ENCODE assay signal across 29 mouse cellular contexts in the genomic region with DNA sequence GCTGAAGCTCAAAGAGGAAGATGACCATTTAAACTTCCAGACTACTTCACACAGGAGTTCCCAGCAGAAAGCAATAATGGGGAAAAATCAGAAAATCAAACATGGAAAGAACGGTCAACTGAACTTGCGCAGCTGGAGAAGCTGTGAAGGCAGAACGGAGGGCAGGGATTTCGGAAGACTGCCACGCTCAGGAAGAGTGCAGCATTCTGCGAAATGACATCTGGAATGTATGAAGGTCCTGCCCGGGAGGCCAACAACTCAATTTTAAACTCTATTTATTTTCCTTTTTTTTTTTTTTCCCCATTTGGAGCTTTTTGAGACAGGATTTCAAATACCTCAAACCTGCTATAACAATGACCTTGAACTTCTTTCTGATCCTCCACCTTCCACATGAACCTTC.
"Had no signal": no experiment of that assay in that cellular context is flagged by ENCODE, and none has a peak within 500 bp of the region (broad histone marks: within the 10 kb centered on the region; RNA-seq: fewer than 3 reads in every experiment).

No protein-coding gene starts in this region.

- DNase-seq: cerebellum, adult 2 months; cerebellum, adult 8-10 months; cerebellum, adult 9-10 months; cerebellum, adult 9-11 months; cerebellum, postnatal 10 days; cerebellum, postnatal 14 days; cerebellum, postnatal 25 days; cerebellum, postnatal 36 days; embryo, embryonic 11 days; forebrain, postnatal 0 days; gastrocnemius, adult 2 months; gastrocnemius, postnatal 10 days; gastrocnemius, postnatal 14 days; gastrocnemius, postnatal 25 days; gastrocnemius, postnatal 36 days; heart, adult 11 months; heart, adult 18-20 months; heart, adult 2 months had no signal

- H3K4me3 ChIP-seq: embryonic facial prominence, embryonic 12.5 days; embryonic facial prominence, embryonic 15.5 days; erythroblast, embryonic 14.5 days; forebrain, embryonic 10.5 days; forebrain, embryonic 12.5 days; forebrain, embryonic 13.5 days; forebrain, embryonic 15.5 days; gastrocnemius, adult 2 months; heart, adult 2 months; heart, embryonic 10.5 days had no signal

- H3K9ac ChIP-seq: embryonic facial prominence, embryonic 12.5 days; embryonic facial prominence, embryonic 15.5 days; forebrain, embryonic 12.5 days; forebrain, embryonic 13.5 days; forebrain, embryonic 15.5 days; forebrain, postnatal 0 days had no signal

- H3K27me3 ChIP-seq: embryonic facial prominence, embryonic 12.5 days; embryonic facial prominence, embryonic 15.5 days; forebrain, embryonic 12.5 days; forebrain, embryonic 13.5 days; forebrain, embryonic 15.5 days had no signal

- ATAC-seq: forebrain, embryonic 13.5 days; forebrain, embryonic 14.5 days; forebrain, embryonic 15.5 days; forebrain, embryonic 16.5 days; forebrain, postnatal 0 days had no signal

- H3K36me3 ChIP-seq: embryonic facial prominence, embryonic 12.5 days; embryonic facial prominence, embryonic 15.5 days; forebrain, embryonic 10.5 days; forebrain, embryonic 12.5 days; forebrain, embryonic 15.5 days had no signal

- H3K27ac ChIP-seq: embryonic facial prominence, embryonic 12.5 days; embryonic facial prominence, embryonic 15.5 days; forebrain, embryonic 10.5 days; forebrain, embryonic 12.5 days; forebrain, embryonic 13.5 days; forebrain, embryonic 15.5 days; gastrocnemius, adult 2 months; heart, adult 2 months; heart, embryonic 10.5 days had no signal

- H3K4me2 ChIP-seq: embryonic facial prominence, embryonic 12.5 days; embryonic facial prominence, embryonic 15.5 days; forebrain, embryonic 12.5 days; forebrain, embryonic 13.5 days; forebrain, embryonic 15.5 days; heart, embryonic 11.5 days had no signal

- H3K9me3 ChIP-seq: embryonic facial prominence, embryonic 12.5 days; embryonic facial prominence, embryonic 15.5 days; forebrain, embryonic 10.5 days; forebrain, embryonic 12.5 days; forebrain, embryonic 13.5 days; forebrain, embryonic 15.5 days; heart, embryonic 10.5 days had no signal
